Mouse (Mus musculus) olfactory bulb, adult 2 months (tissue): ENCODE measurements around the gene Daam1.

Source experiments
- CTCF ChIP-seq: fragments of 200-500 bp; IDR thresholded peaks from 2 replicates; pipeline ENCODE4 v1.5.1; 2012; ENCODE audit warnings: low read depth, mild to moderate bottlenecking, low read length, moderate library complexity; ENCODE audit not compliant: insufficient read depth
- POLR2A ChIP-seq: fragments of 200-500 bp; IDR thresholded peaks from 2 replicates; pipeline ENCODE4 v1.6.1; 2012; ENCODE audit warnings: mild to moderate bottlenecking, low read depth, low read length, moderate library complexity; ENCODE audit not compliant: insufficient read depth

DNA sequence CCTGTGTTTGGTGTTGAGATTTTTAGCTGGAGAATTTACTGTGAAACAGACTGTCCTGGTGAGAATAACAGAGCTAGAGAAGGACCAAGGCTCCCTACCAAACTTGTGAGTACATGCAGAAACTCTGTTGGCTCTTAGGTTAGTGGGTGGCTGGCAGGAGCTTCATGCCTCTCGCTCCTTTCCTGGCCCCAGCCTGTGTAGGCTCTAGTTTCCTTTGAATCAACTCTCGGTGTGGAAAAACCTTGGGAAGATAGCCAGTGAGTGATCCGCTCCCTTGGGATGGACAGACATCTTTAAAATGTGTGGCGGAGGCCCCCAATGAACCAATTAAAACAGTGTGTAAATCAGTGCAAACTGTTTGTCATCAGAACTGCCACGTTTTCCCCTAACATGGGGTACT lies 55.5 kb downstream of the Daam1 start:
- TF ChIP-seq POLR2A (no peak), CTCF (no peak)
